Mouse (Mus musculus) bone marrow, adult 2 months (tissue): ENCODE results near the gene Rtp3.

Experiments
- CTCF ChIP-seq: fragments of 200-500 bp; IDR thresholded peaks from 2 replicates; pipeline ENCODE4 v1.5.1; 2011; ENCODE audit warnings: low read length, control low read depth; ENCODE audit not compliant: control insufficient read depth, insufficient read depth
- POLR2A ChIP-seq: fragments of 200-500 bp; IDR thresholded peaks from 2 replicates; pipeline ENCODE4 v1.6.1; 2011; ENCODE audit warnings: low read depth, mild to moderate bottlenecking, control low read depth, low read length, borderline replicate concordance; ENCODE audit not compliant: control insufficient read depth

- TF ChIP-seq POLR2A: no peak
- no peak for TF ChIP-seq CTCF
Measured at GRCm38 (mm10) chr9:111009763-111010162, 19.4 kb upstream of the Rtp3 start.
